Mouse (Mus musculus): ENCODE results near the gene Igfals. TPM values are rescaled to one million over a fixed set of nuclear protein-coding genes. Genes with fewer than 3 reads are reported as not detected.

The Igfals gene
- total RNA-seq, 2 experiments from 2014 or later: not detected

Other genes with a start within 250 kb of the Igfals start
- gene Tsc2, start 233.4 kb upstream of the Igfals start, total RNA-seq (2014; fragmentation: Nextera tagmentation): 61.9 and 83.7 TPM in 2 replicates
- gene Tsc2, start 233.4 kb upstream of the Igfals start, total RNA-seq (2017): 25.1 and 41.3 TPM in 2 replicates
- gene Nthl1, start 233.3 kb upstream of the Igfals start, total RNA-seq (2014; fragmentation: Nextera tagmentation): 7.1 and 15.7 TPM in 2 replicates
- 11.8 and 13.7 TPM in 2 replicates for gene Nthl1, start 233.3 kb upstream of the Igfals start, total RNA-seq (2017)
- 0.45 and 1.0 TPM in 2 replicates for gene Slc9a3r2, start 215.7 kb upstream of the Igfals start, total RNA-seq (2014; fragmentation: Nextera tagmentation)
- gene Slc9a3r2, start 215.7 kb upstream of the Igfals start, total RNA-seq (2017): 1.8 and 3.0 TPM in 2 replicates
- gene Npw, start 207.5 kb upstream of the Igfals start, total RNA-seq (2014; fragmentation: Nextera tagmentation): not detected in 2 replicates
- 0.82 TPM in 1 of 2 replicates, not detected in the other for gene Npw, start 207.5 kb upstream of the Igfals start, total RNA-seq (2017)
- gene Zfp598, start 196.3 kb upstream of the Igfals start, total RNA-seq (2014; fragmentation: Nextera tagmentation): 18.2 and 40.4 TPM in 2 replicates
- 16.1 and 17.8 TPM in 2 replicates for gene Zfp598, start 196.3 kb upstream of the Igfals start, total RNA-seq (2017)
- gene Syngr3, start 176.0 kb upstream of the Igfals start, total RNA-seq (2014; fragmentation: Nextera tagmentation): not detected in 2 replicates
- not detected in 2 replicates for gene Syngr3, start 176.0 kb upstream of the Igfals start, total RNA-seq (2017)
- gene Gfer, start 169.8 kb upstream of the Igfals start, total RNA-seq (2014; fragmentation: Nextera tagmentation): 28.9 and 33.2 TPM in 2 replicates
- gene Gfer, start 169.8 kb upstream of the Igfals start, total RNA-seq (2017): 45.1 and 64.0 TPM in 2 replicates
- 1.4 TPM in 1 of 2 replicates, not detected in the other for gene Noxo1, start 169.8 kb upstream of the Igfals start, total RNA-seq (2014; fragmentation: Nextera tagmentation)
- 0.60 and 2.1 TPM in 2 replicates for gene Noxo1, start 169.8 kb upstream of the Igfals start, total RNA-seq (2017)
- gene Tbl3, start 158.3 kb upstream of the Igfals start, total RNA-seq (2014; fragmentation: Nextera tagmentation): 39.5 and 44.5 TPM in 2 replicates
- 44.1 and 54.9 TPM in 2 replicates for gene Tbl3, start 158.3 kb upstream of the Igfals start, total RNA-seq (2017)
- 1.2 TPM in 1 of 2 replicates, not detected in the other for gene Rnf151, start 147.9 kb upstream of the Igfals start, total RNA-seq (2014; fragmentation: Nextera tagmentation)
- not detected in 2 replicates for gene Rnf151, start 147.9 kb upstream of the Igfals start, total RNA-seq (2017)
- 4,639 and 4,919 TPM in 2 replicates for gene Rps2, start 147.9 kb upstream of the Igfals start, total RNA-seq (2014; fragmentation: Nextera tagmentation)
- gene Rps2, start 147.9 kb upstream of the Igfals start, total RNA-seq (2017): 1,990 and 2,495 TPM in 2 replicates
- gene Ndufb10, start 141.5 kb upstream of the Igfals start, total RNA-seq (2014; fragmentation: Nextera tagmentation): 247 and 248 TPM in 2 replicates
- 237 and 286 TPM in 2 replicates for gene Ndufb10, start 141.5 kb upstream of the Igfals start, total RNA-seq (2017)
- gene Rpl3l, start 138.2 kb upstream of the Igfals start, total RNA-seq (2014; fragmentation: Nextera tagmentation): 0.73 TPM in 1 of 2 replicates, not detected in the other
- gene Rpl3l, start 138.2 kb upstream of the Igfals start, total RNA-seq (2017): 0.52 TPM in 1 of 2 replicates, not detected in the other
- gene Msrb1, start 129.4 kb upstream of the Igfals start, total RNA-seq (2014; fragmentation: Nextera tagmentation): 255 and 331 TPM in 2 replicates
- 160 and 195 TPM in 2 replicates for gene Msrb1, start 129.4 kb upstream of the Igfals start, total RNA-seq (2017)
- gene Hs3st6, start 113.0 kb upstream of the Igfals start, total RNA-seq (2014; fragmentation: Nextera tagmentation): not detected in 2 replicates
- not detected in 2 replicates for gene Hs3st6, start 113.0 kb upstream of the Igfals start, total RNA-seq (2017)
- gene Meiob, start 61.7 kb upstream of the Igfals start, total RNA-seq (2014; fragmentation: Nextera tagmentation): not detected in 2 replicates
- gene Meiob, start 61.7 kb upstream of the Igfals start, total RNA-seq (2017): not detected in 2 replicates
- 35.3 and 46.1 TPM in 2 replicates for gene Hagh, start 25.9 kb upstream of the Igfals start, total RNA-seq (2014; fragmentation: Nextera tagmentation)
- 18.2 and 45.8 TPM in 2 replicates for gene Hagh, start 25.9 kb upstream of the Igfals start, total RNA-seq (2017)
- gene Fahd1, start 15.6 kb upstream of the Igfals start, total RNA-seq (2014; fragmentation: Nextera tagmentation): 13.7 and 15.1 TPM in 2 replicates
- 11.4 and 14.3 TPM in 2 replicates for gene Fahd1, start 15.6 kb upstream of the Igfals start, total RNA-seq (2017)
- 103 and 108 TPM in 2 replicates for gene Nubp2, start 20.4 kb downstream of the Igfals start, total RNA-seq (2014; fragmentation: Nextera tagmentation)
- 42.8 and 48.2 TPM in 2 replicates for gene Nubp2, start 20.4 kb downstream of the Igfals start, total RNA-seq (2017)
- gene Spsb3, start 20.6 kb downstream of the Igfals start, total RNA-seq (2014; fragmentation: Nextera tagmentation): 15.7 and 29.3 TPM in 2 replicates
- 10.4 and 15.8 TPM in 2 replicates for gene Spsb3, start 20.6 kb downstream of the Igfals start, total RNA-seq (2017)
- gene Eme2, start 29.1 kb downstream of the Igfals start, total RNA-seq (2014; fragmentation: Nextera tagmentation): 8.9 and 15.1 TPM in 2 replicates
- 12.5 and 14.9 TPM in 2 replicates for gene Eme2, start 29.1 kb downstream of the Igfals start, total RNA-seq (2017)
- gene Mrps34, start 29.1 kb downstream of the Igfals start, total RNA-seq (2014; fragmentation: Nextera tagmentation): 62.0 and 75.0 TPM in 2 replicates
- gene Mrps34, start 29.1 kb downstream of the Igfals start, total RNA-seq (2017): 36.7 and 41.9 TPM in 2 replicates
- gene Nme3, start 30.5 kb downstream of the Igfals start, total RNA-seq (2014; fragmentation: Nextera tagmentation): 18.8 and 22.9 TPM in 2 replicates
- 21.2 and 27.1 TPM in 2 replicates for gene Nme3, start 30.5 kb downstream of the Igfals start, total RNA-seq (2017)
- gene Mapk8ip3, start 71.0 kb downstream of the Igfals start, total RNA-seq (2014; fragmentation: Nextera tagmentation): 49.0 and 84.5 TPM in 2 replicates
- gene Mapk8ip3, start 71.0 kb downstream of the Igfals start, total RNA-seq (2017): 18.2 and 21.0 TPM in 2 replicates
- gene Jpt2, start 94.7 kb downstream of the Igfals start, total RNA-seq (2014; fragmentation: Nextera tagmentation): 109 and 130 TPM in 2 replicates
- gene Jpt2, start 94.7 kb downstream of the Igfals start, total RNA-seq (2017): 104 and 114 TPM in 2 replicates
- 27.3 and 27.6 TPM in 2 replicates for gene Cramp1l, start 149.8 kb downstream of the Igfals start, total RNA-seq (2014; fragmentation: Nextera tagmentation)
- gene Cramp1l, start 149.8 kb downstream of the Igfals start, total RNA-seq (2017): 7.8 and 8.2 TPM in 2 replicates
- 12.3 and 22.1 TPM in 2 replicates for gene Ift140, start 150.1 kb downstream of the Igfals start, total RNA-seq (2014; fragmentation: Nextera tagmentation)
- gene Ift140, start 150.1 kb downstream of the Igfals start, total RNA-seq (2017): 15.6 and 28.8 TPM in 2 replicates
- not detected in 2 replicates for gene Tmem204, start 217.6 kb downstream of the Igfals start, total RNA-seq (2014; fragmentation: Nextera tagmentation)
- not detected in 2 replicates for gene Tmem204, start 217.6 kb downstream of the Igfals start, total RNA-seq (2017)
- gene Telo2, start 250.0 kb downstream of the Igfals start, total RNA-seq (2014; fragmentation: Nextera tagmentation): 49.8 and 55.9 TPM in 2 replicates
- 21.8 and 37.3 TPM in 2 replicates for gene Telo2, start 250.0 kb downstream of the Igfals start, total RNA-seq (2017)